Mouse (Mus musculus) macrophage (primary cell): ENCODE measurements at regions not wholly inside any gene's neighbourhood (a gene's known extent, or its start where the extent isn't known, plus 50 kb on each side); places are given as distances from the start of the nearest gene placed in this dataset.
A peak's percentile ranks its signal among the peaks of the same experiment; 100 is the strongest.

Experiments used
- H3K27ac ChIP-seq: fragments of 350-480 bp; formaldehyde crosslinking; 2 replicates; pipeline ENCODE4 v1.9.0; 2021
- H3K36me3 ChIP-seq: fragments of 350-480 bp; formaldehyde crosslinking; 2 replicates; pipeline ENCODE4 v1.9.0; 2021; ENCODE audit errors: inconsistent target
- H3K4me3 ChIP-seq: fragments of 350-480 bp; formaldehyde crosslinking; 2 replicates; pipeline ENCODE4 v1.9.0; 2021; ENCODE audit errors: inconsistent target
- H3K79me2 ChIP-seq: fragments of 350-480 bp; formaldehyde crosslinking; 2 replicates; pipeline ENCODE4 v1.9.0; 2021; ENCODE audit errors: inconsistent target
- WGBS: methylation state at CpG from one replicate; pipeline ENCODE4 v1.1.7; 2026; ENCODE audit warnings: inconsistent platforms; ENCODE audit not compliant: missing documents; 5-methylcytosine and 5-hydroxymethylcytosine counted together

GRCm38 (mm10) chr2:50875072-50875471 lies 273.8 kb downstream of the Rnd3 start:
- Histone ChIP-seq H3K36me3 (no peaks in the 10 kb centered on the region), H3K27ac (no peak overlapping the region)
- WGBS, result 95% methylated on average over 6 of the region's 6 CpGs

GRCm38 (mm10) chr2:50853538-50854244 lies 295.2 kb downstream of the Rnd3 start:
- Histone ChIP-seq H3K27ac (peak overlapping the region; percentile 8; the same call in 1 of the 2 replicates), H3K36me3 (no peaks in the 10 kb centered on the region), H3K4me3 (no peak overlapping the region), H3K79me2 (no peaks in the 10 kb centered on the region)
- 70% methylated on average over 8 of the region's 8 CpGs for WGBS

More at GRCm38 (mm10) chr2:50875072-50875471, 273.8 kb downstream of the Rnd3 start:
- H3K79me2 ChIP-seq, result no peaks in the 10 kb centered on the region
- no peak overlapping the region for H3K4me3 ChIP-seq

GRCm38 (mm10) chr2:50852413-50852919 lies 296.4 kb downstream of the Rnd3 start:
- WGBS, result 91% methylated on average over 2 of the region's 2 CpGs
- Histone ChIP-seq H3K27ac (no peak overlapping the region), H3K4me3 (no peak overlapping the region), H3K36me3 (no peaks in the 10 kb centered on the region), H3K79me2 (no peaks in the 10 kb centered on the region)

GRCm38 (mm10) chr2:50850071-50850470 lies 298.8 kb downstream of the Rnd3 start:
- no peaks in the 10 kb centered on the region for H3K36me3 ChIP-seq
- 97% methylated on average over 3 of the region's 3 CpGs for WGBS
- no peak overlapping the region for H3K27ac ChIP-seq
- no peak overlapping the region for H3K4me3 ChIP-seq
- no peaks in the 10 kb centered on the region for H3K79me2 ChIP-seq

GRCm38 (mm10) chr2:50841881-50842280 lies 307.0 kb downstream of the Rnd3 start:
- Histone ChIP-seq H3K36me3 (no peaks in the 10 kb centered on the region), H3K27ac (peak overlapping the region; percentile 63), H3K4me3 (no peak overlapping the region), H3K79me2 (no peaks in the 10 kb centered on the region)
- WGBS, result 4% methylated on average over 2 of the region's 2 CpGs

- H3K79me2 ChIP-seq, result no peaks in the 10 kb centered on the region
- no peak overlapping the region for H3K27ac ChIP-seq
- H3K4me3 ChIP-seq, result no peak overlapping the region
- WGBS, result 84% methylated on average over 5 of the region's 6 CpGs
- H3K36me3 ChIP-seq, result no peaks in the 10 kb centered on the region
These were observed 313.2 kb downstream of the Rnd3 start for GRCm38 (mm10) chr2:50835511-50836320.

GRCm38 (mm10) chr2:50833791-50834190 lies 315.1 kb downstream of the Rnd3 start:
- WGBS, result 45% methylated on average over 5 of the region's 5 CpGs
- Histone ChIP-seq H3K79me2 (no peaks in the 10 kb centered on the region), H3K4me3 (no peak overlapping the region), H3K36me3 (no peaks in the 10 kb centered on the region), H3K27ac (no peak overlapping the region)

- H3K4me3 ChIP-seq, result no peak overlapping the region
- H3K36me3 ChIP-seq, result no peaks in the 10 kb centered on the region
- no peaks in the 10 kb centered on the region for H3K79me2 ChIP-seq
- 92% methylated on average over 4 of the region's 4 CpGs for WGBS
- no peak overlapping the region for H3K27ac ChIP-seq
These were observed 316.4 kb downstream of the Rnd3 start for GRCm38 (mm10) chr2:50832471-50832870.

- no peak overlapping the region for H3K4me3 ChIP-seq
- H3K27ac ChIP-seq, result no peak overlapping the region
- H3K36me3 ChIP-seq, result no peaks in the 10 kb centered on the region
- no peaks in the 10 kb centered on the region for H3K79me2 ChIP-seq
- WGBS, result 80% methylated on average over 5 of the region's 5 CpGs
These were observed 318.7 kb downstream of the Rnd3 start for GRCm38 (mm10) chr2:50830056-50830720.

GRCm38 (mm10) chr2:50827097-50827496 lies 321.8 kb downstream of the Rnd3 start:
- Histone ChIP-seq H3K27ac (no peak overlapping the region), H3K4me3 (no peak overlapping the region), H3K79me2 (no peaks in the 10 kb centered on the region), H3K36me3 (no peaks in the 10 kb centered on the region)
- WGBS, result 91% methylated on average over 5 of the region's 5 CpGs

- Histone ChIP-seq H3K36me3 (no peaks in the 10 kb centered on the region), H3K4me3 (no peak overlapping the region), H3K79me2 (no peaks in the 10 kb centered on the region), H3K27ac (no peak overlapping the region)
- WGBS, result 59% methylated on average over 3 of the region's 3 CpGs
These were observed 322.4 kb downstream of the Rnd3 start for GRCm38 (mm10) chr2:50826537-50826936.

- Histone ChIP-seq H3K36me3 (no peaks in the 10 kb centered on the region), H3K27ac (no peak overlapping the region), H3K79me2 (no peaks in the 10 kb centered on the region), H3K4me3 (no peak overlapping the region)
- WGBS, result 96% methylated on average over 5 of the region's 5 CpGs
These were observed 323.3 kb downstream of the Rnd3 start for GRCm38 (mm10) chr2:50825626-50826025.

- Histone ChIP-seq H3K36me3 (no peaks in the 10 kb centered on the region), H3K4me3 (no peak overlapping the region), H3K79me2 (no peaks in the 10 kb centered on the region), H3K27ac (no peak overlapping the region)
- 64% methylated on average over 3 of the region's 3 CpGs for WGBS
These were observed 324.1 kb downstream of the Rnd3 start for GRCm38 (mm10) chr2:50824782-50825181.

- no peaks in the 10 kb centered on the region for H3K79me2 ChIP-seq
- H3K4me3 ChIP-seq, result no peak overlapping the region
- H3K36me3 ChIP-seq, result no peaks in the 10 kb centered on the region
- H3K27ac ChIP-seq, result no peak overlapping the region
These were observed 326.2 kb downstream of the Rnd3 start for GRCm38 (mm10) chr2:50822738-50823137.

- Histone ChIP-seq H3K27ac (no peak overlapping the region), H3K79me2 (no peaks in the 10 kb centered on the region), H3K4me3 (no peak overlapping the region), H3K36me3 (no peaks in the 10 kb centered on the region)
- whole genome bisulfite sequencing, result 97% methylated on average over 5 of the region's 5 CpGs
These were observed 329.6 kb downstream of the Rnd3 start for GRCm38 (mm10) chr2:50819305-50819665.
